Mouse (Mus musculus) cortical plate, adult 2 months (tissue): Measurements from ENCODE around the gene Cmtr2.

Experiments
- CTCF ChIP-seq: fragments of 200-500 bp; IDR thresholded peaks from 2 replicates; pipeline ENCODE4 v1.5.1; 2011; ENCODE audit warnings: mild to moderate bottlenecking, control low read depth, low read length; ENCODE audit not compliant: insufficient read depth; ENCODE audit errors: extremely low read depth
- POLR2A ChIP-seq: fragments of 200-500 bp; IDR thresholded peaks from 2 replicates; pipeline ENCODE4 v1.6.1; 2011; ENCODE audit warnings: mild to moderate bottlenecking, low read length, control low read depth; ENCODE audit not compliant: insufficient read depth; ENCODE audit errors: extremely low read depth

- TF ChIP-seq CTCF (no peak), POLR2A (no peak)
Observed at GRCm38 (mm10) chr8:110174826-110175225, 40.6 kb upstream of the Cmtr2 start.
